Mouse (Mus musculus) frontal cortex, postnatal 10 days (tissue): ENCODE results near the gene Prmt7.

Experiments
- DNase-seq, 2 experiments: peaks; one replicate each; pipeline ENCODE4 v3.0.0; 2022; ENCODE audit warnings: low spot score in 2 of 2, mixed read lengths in 1 of 2

Prmt7 gene

DNA sequence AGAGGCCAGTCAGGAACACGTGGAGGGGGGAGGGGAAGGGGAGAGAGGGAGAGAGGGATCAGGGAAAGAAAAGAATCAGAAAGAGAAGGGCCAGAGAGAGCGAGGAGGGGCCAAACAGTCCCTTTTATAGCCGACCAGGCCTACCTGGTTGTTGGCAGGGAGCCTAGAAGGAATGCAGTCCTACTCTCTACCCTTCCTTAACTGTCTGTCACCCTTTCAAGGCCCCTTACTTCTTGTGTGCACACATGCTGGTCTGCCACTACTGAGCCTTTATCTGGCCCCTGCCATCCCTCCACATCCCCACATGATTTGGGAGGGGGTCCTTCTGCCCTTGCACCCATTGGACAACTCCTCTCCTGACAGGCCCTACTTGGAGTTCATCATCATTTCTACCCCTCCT lies 78.0 kb downstream of the Prmt7 start:
- no peak for DNase-seq

- DNase-seq, result no peak
Observed at GRCm38 (mm10) chr8:106289464-106289863, 78.7 kb downstream of the Prmt7 start.

GRCm38 (mm10) chr8:106292484-106293396 lies 82.0 kb downstream of the Prmt7 start:
- DNase-seq, result no peak

- no peak for DNase-seq
Observed at GRCm38 (mm10) chr8:106298261-106298660, 87.5 kb downstream of the Prmt7 start.

DNA sequence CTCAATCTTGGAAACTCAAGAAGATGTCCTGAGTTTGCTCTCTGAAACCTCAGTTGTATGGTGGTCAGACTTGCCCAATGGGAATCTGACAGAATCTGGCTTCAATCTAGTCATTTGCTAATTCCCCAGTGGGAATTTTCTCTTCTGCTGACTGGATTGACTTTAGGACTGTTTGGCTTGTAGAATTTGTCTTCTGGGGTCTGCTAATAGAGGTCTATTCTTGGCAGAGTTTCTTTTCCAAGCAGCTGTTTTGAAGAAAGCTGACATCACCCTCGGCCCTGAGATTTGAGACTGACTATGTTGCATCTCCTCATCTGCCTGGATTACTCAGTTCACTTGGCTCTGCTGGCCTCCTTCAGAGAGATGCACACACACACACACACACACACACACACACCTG lies 88.1 kb downstream of the Prmt7 start:
- no peak for DNase-seq

DNA sequence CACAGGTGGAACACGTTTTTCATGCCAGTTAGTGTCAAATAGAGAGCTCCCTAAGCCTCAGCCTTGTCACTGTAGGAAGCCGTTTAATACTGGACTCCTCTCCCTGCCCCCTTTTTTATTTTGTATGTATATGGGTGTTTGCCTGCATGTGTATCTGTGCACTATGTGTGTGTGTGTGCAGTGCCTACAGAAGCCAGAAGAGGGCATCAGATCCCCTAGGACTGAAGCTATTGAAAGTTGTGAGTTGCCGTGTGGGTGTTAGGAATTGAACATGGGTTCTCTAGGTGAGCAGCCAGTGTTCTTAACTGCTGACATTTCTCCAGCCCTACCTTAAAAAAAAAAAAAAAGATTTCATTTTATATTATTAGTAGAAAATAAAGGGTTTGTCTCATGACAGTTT lies 89.0 kb downstream of the Prmt7 start:
- no peak for DNase-seq

DNA sequence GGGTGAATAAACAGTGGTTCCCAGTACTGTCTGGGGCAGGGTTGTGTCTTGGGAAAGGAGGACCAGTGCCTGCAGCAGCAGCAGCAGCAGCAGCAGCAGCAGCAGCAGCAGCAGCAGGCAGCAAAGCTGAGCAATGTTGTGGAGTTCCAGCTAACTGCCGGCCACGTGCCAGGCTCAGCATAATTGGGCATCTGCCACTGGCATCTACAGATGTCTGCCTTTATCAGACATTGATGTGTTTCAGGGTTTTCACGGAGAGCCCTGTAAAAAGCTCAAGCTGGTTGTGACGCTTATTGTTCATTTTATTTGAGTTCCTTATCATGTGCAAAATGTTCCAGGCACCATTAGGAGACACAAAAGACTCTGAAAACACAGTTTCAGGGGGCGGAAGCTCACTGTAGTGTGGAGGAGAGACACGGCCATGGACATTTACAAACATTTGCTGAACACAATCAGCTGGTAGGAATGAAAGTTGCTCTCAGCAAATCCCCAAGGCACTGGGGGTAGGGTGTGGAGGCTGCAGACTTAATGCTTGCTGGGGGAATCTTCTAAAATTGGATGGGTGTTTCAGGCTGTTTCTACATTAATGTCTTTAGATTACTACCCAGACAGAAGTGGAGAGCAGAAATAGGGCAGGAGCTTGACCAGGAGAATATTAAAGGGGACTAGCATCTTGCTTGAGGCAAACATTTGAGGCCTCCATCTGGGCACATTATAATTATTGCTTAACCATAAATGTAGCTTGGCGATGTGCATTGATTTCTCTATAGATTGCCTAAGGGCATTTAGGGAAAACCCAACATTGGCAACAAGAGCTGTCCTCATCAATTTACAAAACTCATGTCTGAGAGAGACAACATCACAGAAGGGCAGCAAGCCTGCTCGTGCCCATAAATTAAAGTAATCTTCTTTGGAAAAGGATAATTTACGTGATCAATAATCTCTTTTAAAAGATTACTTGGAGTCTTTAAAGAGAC lies 90.3 kb downstream of the Prmt7 start:
- DNase-seq, result peak; percentile 42 to 47
